Mouse (Mus musculus): ENCODE measurements around the gene Ecm2.
A peak's percentile ranks its signal among the peaks of the same experiment; 100 is the strongest.

Ecm2 gene

DNA sequence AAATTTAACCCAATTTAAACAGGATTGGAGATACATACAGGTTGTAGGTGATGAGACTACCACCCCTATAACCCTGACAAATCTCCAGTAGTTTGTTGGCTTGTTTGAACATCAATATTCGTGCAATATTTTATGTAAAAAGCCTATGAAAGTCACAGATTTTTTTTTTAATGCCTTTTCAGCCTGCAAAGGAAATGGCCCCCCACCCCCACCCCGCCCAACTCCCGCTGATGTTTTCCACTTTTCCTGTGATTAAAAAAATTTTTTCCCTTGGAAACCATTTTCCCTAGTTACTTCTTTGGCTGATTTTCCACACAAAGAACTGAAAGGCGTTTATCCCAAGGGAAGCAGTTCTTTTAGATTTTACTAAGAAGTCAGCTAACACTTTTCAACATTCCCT, at the start of gene Ecm2:
Gene Ecm2 (plus strand): TSS at position 301 of the 400 bp plus-strand sequence.
- DNase-seq, result no peak

DNA sequence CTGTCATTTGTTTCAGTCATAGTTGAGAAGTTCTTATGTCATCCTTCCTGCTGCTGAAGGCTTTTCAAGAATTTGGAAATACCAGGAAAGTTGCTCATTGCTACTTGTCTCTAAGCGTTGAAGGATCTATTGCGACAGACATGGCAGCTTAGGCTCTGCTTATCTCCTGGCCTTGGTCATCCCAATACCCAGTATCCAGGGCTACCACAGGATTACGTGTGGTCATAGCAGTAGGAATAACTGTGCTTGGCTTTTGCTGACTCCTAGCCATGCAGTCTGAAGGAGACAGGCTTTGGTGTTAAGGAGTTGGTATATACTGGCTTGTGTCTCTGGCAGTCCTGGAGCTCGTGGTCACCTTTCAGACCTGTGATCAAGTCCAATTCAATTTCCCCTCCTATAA, 44.3 kb upstream of the Ecm2 start:
- DNase-seq, result no peak

DNA sequence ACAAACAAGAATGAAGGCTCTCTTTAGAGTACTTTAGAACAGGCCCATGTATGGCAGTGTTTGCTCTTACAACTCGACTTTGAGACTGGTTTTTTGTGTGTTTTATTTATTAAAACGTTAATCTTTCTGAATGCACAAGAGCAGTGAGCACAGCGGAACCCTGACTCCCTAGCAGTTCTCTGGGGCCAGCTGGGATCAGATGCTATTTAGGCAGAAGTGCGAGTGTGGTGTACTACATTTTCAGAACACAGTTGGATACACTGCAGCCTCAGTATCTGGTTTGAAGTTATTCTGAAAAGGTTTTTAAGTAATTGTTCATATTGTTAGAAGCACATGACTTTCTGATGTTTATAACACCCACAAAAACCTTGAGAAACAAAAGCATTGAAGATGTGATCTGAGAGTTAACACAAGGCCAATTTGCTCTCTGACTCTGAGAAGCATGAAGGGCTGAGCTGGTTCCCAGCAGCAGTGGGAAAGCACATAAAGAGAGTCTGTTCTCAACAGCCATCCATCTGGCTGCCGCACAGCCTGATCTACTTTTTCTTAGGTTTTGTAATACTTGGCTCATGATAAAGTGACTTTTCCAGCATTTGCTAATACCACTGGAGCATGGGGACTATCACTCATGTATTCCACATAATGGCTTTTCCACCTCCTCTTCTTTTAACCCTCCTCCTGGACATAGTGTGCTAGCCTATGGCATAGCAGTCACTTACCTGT, 43.8 kb upstream of the Ecm2 start:
- DNase-seq, result no peak

DNA sequence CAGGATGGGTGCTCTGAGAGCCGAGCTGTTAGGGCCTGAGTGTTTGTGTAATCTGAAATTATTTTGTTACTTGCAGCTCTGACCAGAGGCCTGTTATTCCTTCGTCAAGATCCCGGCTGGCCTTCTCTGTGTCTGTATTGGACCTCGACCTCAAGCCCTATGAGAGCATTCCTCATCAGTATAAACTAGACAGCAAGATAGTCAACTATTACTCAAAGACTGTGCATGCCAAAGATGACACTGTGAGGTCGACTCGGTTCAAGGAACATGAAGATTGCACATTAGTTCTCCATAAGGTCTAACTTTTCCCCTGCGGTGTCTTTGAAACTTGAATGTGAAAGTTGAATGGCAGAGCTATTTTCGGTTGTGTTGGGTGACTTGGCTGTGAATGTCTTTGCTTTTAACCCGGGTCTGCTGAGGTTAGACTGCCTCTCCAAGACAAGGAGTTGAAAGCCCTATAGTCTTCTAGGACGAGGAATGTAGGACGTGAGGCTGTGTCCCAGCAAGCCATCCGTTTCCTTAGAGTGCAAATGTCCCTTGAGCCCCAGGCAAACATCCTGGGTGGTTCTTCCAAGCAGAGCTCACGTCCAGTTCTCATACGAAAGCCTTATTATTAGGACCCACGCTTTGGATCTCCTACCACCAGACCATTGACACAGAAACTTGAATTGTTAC, 43.0 kb upstream of the Ecm2 start:
- DNase-seq, result peak; percentile 63

DNA sequence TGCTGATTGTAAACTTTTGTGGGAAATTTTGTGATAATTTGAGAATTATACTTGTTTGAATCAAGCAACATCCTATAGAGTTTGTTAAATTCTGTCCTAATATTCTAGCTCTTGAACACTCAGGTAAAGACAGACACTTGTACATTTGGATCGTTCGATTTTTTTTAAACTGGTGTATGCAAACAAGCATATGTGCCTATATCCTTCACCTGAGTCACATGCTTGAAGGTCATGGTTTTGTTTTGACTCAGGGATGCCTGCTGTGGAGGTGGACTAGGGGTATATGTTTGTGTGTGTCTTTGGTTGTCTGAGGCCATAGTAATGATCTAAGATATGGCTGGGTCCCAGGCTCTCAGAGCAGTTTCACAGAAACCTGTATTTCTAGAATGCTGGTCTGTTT, 41.7 kb upstream of the Ecm2 start:
- no peak for DNase-seq

DNA sequence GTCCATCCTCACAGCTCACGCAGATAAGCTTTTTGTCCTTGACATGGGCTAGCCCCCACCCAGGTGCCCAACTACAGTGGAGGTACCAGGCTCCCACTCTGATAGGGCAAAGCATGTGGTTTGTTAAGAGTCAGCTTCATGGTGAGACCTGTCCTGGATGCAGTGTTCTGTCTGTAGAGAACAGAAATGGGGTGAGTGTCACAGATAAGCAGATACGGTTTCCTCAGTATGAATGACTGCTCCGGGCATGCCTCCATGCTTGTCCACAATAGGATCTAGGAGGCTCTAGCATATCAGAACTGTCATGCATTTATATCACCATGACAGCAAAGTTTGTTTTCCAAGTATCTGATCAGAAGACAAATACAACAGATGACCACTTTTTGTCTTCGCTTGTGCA, 38.7 kb upstream of the Ecm2 start:
- DNase-seq, result no peak

DNA sequence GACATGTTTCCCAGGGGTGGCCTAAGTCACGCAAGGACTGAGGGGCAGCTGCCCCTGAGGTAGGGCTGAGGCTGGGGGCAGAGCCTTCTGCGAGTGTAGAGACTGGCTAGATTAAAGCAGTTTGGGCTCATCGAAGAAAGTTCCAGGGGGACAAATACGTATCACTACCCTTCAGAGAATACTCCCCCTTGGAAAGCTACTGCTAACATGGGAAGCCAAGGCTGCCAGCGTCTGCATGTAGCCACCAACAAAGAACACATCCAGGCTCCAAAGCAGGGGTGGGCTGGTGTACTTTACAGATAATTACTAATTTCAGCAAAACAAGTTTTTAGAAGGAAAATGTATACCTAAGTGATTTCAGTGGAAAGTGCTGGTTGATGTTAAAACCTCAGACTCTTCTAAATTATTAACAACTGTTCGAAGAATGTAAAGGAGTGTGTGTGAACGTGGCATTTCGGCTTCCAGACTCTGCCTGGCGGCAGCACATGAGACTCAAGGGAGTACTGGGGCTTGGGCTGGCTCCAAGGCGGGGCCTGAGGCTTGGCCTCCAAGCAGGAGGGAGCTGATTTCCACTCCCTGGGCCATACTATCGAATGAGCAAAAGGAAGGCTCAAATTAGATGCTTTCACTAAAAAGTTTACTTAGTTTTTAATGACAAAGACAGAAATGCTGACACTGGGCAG, 38.1 kb upstream of the Ecm2 start:
- peak; percentile 74 for DNase-seq

DNA sequence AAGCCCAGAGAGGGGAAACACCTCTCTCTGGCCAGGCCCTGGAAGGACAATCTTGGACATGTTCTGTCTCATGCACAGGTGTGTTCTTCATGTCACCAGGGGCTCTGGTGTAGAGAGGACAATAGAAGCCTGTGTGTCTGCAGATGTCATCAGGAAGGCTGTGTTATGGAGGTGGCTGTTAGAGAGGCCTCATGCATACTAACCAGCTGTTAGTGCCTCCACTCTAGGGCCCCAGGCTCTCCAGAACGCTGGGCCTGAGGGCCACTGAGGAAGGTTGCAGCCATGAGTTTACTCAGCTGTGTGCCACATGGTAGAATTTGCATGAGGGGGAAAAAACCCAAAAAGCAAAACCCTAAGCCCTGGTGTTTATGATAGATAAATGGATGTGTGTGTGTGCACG, 37.0 kb upstream of the Ecm2 start:
- DNase-seq, result no peak

DNA sequence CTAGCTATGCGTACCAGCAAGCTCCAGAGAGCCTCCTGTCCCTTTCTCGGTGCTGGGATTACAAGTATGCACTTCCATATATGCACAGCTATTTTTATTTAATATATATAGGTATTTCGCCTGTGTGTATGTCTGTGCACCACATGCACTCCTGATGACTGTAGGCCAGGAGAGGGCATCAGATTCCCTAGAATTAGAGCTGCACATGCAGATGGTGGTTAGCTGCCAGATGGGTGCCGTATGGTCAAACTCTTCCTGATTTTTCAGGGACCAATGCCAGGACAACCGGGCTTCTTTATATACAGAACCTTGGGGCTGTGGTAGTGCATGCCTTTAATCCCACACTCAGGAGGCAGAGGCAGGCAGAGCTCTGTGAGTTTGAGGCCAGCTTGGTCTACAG, 35.6 kb upstream of the Ecm2 start:
- DNase-seq, result no peak

DNA sequence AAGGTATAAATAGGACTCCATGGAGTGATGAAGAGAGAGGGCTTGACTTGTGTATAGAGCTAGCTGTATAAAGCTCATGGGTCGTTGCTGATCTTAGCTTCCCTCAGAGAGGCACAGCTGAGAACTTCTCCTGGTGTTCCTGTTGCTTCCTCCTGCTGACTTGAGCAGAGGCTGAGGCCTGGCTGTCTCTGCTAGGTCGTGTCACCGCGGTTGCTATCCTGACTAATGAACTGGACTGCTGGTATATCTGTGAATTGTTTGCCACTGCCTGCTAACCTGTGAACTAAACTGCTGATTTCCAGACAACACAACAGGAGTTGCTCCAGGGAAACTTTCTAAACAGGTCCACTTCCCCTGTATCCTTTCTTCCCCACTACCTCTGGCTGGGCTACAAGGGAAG, 34.3 kb upstream of the Ecm2 start:
- DNase-seq, result no peak

DNA sequence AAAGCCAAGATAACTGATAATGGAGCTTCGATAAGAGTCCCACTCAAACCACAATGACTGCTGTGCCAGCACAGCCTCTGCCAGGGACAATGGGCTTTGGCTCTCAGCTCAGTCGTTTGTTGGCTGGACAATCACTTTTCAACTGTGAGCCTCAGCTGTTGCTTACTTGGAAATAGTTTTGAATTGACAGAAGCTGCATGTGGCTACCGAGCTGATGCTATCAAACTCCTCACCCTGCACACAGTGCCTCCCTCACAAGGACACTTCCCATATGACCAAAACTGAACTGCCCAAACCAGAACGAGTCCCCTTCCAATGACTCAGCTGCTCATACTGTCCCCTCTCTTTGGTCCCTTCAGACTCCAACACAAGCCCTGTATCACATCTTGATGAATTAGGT, 33.8 kb upstream of the Ecm2 start:
- no peak for DNase-seq

DNA sequence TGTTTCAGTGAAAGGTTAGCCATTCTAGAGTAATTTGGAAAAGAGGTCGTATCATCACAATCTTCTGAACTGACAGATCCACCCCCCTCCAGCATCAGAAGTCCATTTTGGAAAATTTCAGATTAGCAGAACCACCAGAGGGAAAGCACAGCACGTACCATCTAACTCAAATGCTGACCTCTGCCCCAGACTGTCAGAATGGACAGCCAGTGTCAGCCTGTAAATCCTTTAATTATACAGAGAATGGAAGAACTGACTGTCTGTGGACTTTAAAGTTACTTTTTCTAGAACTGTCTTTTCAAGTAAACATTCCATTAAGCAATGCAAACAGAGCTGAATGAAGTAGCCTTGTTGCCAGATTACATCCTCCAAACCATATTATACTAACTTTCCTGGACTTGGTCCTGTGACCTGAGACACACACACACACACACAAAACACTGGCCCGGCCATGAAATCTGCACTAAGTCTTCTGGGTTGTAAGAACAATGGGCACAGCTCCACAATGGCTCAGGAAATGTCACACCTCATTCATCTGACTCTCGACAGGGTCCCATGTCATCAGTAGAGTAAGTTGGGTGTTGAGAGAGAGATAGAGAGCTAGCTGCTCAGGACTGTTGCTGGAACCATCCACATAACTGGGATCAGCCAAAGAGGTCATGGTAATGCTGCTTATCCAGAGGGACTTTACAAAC, 32.5 kb upstream of the Ecm2 start:
- no peak for DNase-seq

DNA sequence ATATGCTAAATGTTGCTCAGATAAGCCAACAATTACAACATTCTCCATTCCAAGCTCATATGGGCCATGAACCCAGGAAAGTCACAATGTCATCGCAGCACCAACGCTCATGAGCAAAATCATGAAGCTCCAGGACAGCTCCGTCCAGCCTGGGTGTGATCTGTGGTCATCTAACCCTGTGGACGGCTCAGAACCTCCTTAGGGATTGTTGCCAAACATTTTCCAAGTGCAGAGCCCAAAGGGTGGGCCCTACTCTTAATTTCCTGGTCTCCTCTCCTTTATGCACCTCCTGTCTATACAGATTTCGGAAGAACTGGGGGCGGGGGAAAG, 32.0 kb upstream of the Ecm2 start:
- DNase-seq, result no peak

DNA sequence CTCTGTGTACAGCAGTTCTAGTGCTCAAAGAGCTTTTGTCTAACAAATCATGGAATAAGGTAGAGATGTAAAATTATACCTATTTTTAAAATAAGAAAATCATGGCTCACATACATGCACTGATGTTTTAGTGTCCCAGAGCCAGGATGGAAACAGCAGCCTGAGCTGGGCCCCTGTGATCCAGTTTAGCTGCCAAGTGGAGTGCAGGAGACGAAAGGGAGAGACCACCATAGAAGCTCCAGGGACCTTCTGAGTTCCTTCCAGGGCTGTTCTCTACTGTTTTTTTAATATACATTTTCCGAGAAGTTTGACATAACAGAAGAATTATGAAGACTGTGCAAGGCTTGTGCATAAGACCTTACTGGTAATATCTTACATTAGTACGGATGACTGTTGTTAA, 26.7 kb upstream of the Ecm2 start:
- no peak for DNase-seq

DNA sequence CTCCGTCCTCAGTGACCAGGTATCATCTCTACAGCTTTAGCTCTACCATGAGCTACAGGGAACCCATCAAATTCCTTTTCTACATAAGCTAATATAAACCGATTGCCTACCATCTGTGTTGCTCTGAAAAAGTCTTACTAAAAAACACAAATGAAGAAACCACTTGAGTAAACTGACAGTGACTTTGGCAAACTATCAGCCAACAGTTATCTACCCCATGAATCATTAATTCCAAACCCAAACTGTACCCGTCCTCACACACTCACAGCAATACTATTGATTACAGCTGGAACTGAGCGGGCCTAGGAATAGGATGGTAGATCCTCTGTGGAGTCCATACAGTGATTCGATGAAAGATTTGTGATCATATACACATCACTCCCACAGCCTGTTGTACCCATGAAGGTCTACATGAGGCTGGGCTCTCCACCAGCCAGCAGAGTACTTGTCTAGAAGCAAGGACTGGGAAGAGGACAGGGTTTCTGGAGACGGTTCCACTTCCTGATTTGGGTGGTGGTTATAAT, 25.7 kb upstream of the Ecm2 start:
- DNase-seq, result no peak

DNA sequence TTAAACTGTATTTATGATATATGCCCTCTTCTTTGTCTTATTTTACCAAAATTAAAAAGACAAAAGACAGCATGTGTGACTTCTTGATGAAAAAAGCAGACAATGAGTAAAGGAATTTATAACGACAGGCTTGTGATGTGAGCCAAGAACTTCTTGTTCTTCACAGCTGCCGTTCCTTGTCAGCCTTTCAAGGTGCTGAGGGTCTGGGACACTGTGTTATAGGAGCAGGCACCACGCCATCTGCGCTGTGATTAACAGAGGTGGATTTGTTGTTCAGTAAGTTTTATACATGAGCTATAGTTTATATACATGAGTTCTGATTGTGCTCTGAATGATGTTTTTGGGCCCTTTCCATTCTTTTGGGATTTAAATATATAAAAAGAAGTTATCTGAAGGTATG, 25.2 kb upstream of the Ecm2 start:
- DNase-seq, result no peak

DNA sequence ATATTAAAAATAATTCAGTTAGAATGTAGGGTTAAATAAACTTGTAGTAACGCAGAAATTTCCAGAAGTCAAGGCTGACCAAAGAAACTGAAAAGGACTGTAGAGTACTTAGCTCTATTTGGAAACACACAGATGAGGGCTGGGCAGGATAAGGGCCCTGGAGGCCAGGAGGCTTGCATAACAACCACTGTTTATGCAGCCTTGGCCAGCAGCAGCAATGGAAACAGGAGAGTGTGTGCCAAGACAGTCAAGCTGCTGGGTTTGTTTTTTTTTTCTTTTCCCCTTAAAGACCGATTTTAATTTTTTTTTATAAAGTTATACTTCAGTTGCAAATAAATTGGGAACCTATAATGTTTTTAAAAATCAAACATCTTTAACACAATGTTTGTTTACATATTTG, 24.6 kb upstream of the Ecm2 start:
- DNase-seq, result peak; percentile 72

DNA sequence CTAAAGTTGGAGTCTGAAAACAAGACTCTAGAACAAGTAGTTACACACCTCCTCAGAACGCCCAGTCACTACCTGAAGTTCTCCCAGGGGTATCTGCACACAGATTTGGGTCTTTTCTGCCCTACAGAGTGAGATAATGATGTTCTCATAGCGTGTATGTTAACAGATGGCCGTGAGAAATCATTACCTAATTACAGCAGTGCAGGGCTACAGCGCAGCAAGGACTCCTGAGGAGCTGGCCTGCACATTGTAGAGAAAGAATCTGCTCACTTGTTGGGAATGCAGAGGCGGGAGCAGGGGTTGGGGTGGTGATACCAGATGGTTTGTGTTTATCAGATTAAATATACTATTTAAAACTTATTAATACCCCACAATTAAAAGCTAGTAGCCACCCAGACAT, 24.1 kb upstream of the Ecm2 start:
- DNase-seq, result no peak

DNA sequence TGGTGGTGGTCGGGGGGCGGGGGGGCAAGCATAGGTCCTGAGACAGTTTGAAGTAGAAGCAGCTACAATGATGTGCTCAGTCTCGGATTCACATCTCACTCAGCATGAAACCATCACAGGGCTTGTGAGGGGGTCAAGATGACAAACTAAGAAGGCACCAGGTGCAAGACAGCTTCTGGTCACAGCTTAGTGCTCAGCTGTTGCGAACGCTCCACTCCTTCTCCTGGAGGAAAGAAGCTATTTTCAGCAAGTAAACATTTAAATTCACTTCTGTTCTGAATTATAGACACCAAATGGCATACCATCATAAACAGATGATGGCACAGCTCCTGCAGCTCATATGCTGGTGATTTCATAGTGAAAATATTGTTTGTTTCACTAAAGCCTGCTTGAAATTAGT, 19.2 kb upstream of the Ecm2 start:
- no peak for DNase-seq

DNA sequence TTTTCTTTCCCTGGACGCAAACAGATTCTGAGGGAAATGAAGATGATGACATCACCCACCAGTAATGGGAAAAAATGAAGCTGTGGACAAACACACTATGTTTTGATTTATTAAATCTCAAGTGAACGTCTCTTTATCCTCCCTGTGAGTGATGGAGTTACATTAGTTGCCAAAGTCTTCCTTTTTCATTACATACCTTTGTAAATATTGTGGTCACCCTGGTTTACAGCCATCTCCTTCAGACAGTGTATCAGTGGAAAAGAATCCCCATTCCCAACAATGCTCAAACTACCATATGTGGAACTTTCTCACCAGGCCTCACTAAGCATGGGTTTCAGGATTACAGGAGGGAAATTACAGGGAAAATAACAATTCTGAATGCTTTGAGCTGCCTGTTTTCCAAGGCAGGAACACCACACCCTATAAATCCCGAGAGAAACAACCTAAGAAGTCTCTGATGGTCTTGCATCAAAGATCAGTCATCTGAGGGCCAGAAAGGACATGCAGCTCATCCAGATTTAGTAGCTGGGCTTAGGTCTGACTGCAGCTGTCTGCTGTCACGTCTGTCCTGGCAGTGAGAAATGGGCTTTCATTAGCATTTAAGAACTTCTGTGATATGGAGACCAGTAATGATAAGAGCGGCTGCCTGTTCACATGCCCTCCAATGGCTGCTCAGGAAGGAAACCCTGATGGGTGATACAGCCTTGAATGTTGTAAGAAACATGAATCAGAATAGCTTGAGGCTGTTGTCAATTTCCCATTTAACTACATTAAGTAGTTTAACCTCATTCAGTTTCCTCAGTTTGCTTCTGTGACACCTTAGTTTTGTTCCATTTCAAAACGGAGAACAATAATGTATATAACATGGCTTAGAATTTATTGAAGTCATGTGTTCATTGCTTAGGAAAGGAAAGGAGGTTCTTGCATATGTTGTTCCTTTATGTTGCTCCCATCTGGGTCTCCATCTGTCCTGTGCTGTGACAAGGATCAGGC, 11.9 kb upstream of the Ecm2 start, which contains the start of gene Tes3-ps:
Gene Tes3-ps (plus strand): TSS at position 943 of the 993 bp plus-strand sequence.
- no peak for DNase-seq

DNA sequence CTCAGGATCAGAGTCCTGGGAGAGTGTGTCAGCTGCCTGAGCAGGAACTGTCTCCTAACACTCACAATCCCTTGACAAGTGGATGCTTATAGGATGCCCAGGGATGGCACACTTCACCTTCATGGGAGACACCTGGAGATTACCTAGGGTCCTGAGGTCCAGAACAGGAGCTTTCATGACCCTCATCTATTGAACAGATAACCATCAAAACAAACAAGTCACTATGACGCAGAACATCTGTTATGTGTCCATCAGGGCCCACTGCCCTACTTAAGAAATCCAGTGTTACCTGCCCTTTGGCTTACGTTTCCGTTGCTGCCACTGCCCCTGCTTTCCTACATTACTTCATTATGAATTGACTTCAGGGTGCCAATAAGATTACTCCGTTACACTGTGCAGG, 1.2 kb downstream of the Ecm2 start:
- no peak for DNase-seq

DNA sequence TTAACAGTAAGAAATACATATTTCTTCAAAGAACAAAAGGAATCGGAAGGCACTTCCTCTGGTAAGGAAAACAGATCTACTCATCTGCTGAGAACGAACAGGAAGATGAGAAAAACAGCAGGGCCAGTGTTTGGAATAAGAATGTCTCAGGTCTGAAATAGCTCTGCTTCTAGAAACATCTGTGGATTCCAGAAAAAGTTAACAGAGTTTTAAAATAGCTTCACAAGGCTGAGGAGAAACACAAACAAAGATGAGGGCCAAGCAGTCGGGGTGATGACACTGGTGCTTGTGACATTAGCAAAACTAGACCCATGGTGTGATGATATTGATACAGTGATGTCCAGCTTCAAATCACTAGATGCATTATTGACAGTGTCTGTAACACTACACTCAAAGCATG, 2.6 kb downstream of the Ecm2 start:
- no peak for DNase-seq

All from kidney, postnatal 10 days (tissue).